Mouse (Mus musculus) cortical plate, adult 2 months (tissue): ENCODE data around the gene Ylpm1.

Source experiments
- CTCF ChIP-seq: fragments of 200-500 bp; IDR thresholded peaks from 2 replicates; pipeline ENCODE4 v1.5.1; 2011; ENCODE audit warnings: mild to moderate bottlenecking, control low read depth, low read length; ENCODE audit not compliant: insufficient read depth; ENCODE audit errors: extremely low read depth
- POLR2A ChIP-seq: fragments of 200-500 bp; IDR thresholded peaks from 2 replicates; pipeline ENCODE4 v1.6.1; 2011; ENCODE audit warnings: mild to moderate bottlenecking, low read length, control low read depth; ENCODE audit not compliant: insufficient read depth; ENCODE audit errors: extremely low read depth

GRCm38 (mm10) chr12:85092214-85092613 is 96.1 kb downstream of the Ylpm1 start:
- TF ChIP-seq POLR2A = no peak
- peak; percentile 54 for TF ChIP-seq CTCF
